Mouse (Mus musculus) cerebral cortex, adult 2 months (tissue): Measurements from ENCODE around the gene Nfkbia.

Experiments
- WGBS: fragments of 180-500 bp; shearing (Covaris S2); methylation state at CpG from one replicate; pipeline ENCODE4 v1.1.7; 2018; 5-methylcytosine and 5-hydroxymethylcytosine counted together

Gene Nfkbia

DNA sequence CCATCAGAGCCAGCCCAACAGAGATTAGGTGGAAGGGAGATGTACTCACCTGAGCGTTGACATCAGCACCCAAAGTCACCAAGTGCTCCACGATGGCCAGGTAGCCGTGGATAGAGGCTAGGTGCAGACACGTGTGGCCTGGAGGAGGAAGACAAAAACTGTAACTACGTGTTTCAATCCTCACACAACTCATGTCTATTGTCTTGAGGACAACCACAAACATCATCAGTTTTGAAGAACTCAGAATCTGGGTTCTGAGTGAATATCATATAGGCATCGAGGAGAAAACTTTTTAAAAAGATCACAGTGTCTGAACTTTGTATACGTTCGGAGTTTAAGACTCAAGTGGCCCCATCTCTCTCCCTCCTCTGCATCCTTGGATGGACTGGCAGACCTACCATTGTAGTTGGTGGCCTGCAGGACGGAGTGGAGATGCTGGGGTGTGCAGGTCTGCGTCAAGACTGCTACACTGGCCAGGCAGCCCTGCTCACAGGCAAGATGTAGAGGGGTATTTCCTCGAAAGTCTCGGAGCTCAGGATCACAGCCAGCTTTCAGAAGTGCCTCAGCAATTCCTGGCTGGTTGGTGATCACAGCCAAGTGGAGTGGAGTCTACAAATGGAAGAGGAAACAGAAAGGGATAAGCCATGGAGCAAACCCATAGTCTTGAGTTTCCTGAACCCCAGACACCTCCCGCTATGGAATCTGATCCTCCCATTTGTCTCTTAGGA lies 1.6 kb downstream of the Nfkbia start:
- 61% methylated on average over 13 of the region's 13 CpGs for WGBS

DNA sequence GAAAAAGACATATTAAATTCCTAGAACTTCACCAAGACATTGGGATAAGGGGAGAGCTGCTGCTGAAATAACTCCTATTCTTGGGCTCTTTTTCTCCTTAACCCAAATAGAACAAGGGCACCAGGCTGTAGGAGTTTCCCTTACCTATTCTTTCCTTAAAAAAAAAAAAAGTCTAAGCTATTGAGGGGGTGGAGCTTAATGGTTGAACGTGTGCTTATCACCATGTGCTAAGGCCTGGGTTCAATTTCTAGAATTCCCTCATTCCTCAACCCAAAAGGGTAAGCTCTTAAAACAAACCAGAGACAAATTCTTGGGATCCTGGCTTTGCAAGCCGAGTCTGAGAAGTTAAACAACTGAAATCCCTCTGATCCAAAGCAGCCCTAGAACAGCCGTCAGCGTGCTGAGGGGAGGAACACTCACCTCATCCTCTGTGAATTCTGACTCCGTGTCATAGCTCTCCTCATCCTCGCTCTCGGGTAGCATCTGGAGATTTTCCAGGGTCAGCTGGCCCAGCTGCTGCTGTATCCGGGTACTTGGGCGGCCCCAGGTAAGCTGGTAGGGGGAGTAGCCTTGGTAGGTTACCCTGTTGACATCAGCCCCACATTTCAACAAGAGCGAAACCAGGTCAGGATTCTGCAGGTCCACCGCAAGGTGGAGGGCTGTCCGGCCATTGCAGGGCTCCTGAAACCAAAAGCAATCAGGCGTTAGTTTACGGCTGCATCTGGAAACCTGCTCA lies 2.3 kb downstream of the Nfkbia start:
- 73% methylated on average over 14 of the region's 14 CpGs for WGBS

DNA sequence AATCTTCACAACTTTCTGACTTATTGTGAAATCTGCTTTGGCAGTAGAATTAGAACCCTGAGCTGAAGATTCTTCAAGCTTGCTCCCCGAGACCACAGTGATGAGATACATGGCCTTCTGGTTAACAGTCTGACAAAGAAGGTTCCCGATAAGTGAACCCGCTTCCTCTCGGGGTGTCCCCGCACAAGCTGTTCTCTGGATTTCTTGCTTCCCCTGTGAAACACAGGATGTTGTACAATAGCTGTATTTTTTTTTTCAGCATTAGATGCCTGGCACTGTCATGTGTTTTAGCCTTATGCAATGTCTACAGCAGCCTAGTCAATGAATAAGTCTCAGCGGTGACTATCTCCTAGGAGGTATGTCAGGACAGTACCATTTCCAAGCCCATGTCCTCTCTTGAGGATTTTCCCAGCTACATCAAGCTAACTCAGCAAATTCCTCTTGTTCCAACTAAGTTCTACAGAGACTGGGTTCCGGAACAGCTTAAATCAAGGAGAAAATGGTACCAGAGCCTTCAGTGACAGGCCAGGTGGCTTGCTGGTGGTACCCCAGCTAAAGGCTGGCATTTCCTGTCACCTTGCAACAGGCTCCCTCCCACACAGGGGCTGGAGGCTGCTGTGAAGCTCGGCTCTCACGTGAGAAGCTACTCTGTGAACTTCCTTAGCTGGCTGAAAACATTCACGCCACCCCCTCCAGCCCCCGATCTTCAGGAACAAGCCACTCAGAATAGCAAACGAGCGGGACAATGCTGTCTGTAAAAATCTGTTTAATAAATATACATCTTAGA lies 3.6 kb downstream of the Nfkbia start:
- WGBS: 60% methylated on average over 13 of the region's 13 CpGs

DNA sequence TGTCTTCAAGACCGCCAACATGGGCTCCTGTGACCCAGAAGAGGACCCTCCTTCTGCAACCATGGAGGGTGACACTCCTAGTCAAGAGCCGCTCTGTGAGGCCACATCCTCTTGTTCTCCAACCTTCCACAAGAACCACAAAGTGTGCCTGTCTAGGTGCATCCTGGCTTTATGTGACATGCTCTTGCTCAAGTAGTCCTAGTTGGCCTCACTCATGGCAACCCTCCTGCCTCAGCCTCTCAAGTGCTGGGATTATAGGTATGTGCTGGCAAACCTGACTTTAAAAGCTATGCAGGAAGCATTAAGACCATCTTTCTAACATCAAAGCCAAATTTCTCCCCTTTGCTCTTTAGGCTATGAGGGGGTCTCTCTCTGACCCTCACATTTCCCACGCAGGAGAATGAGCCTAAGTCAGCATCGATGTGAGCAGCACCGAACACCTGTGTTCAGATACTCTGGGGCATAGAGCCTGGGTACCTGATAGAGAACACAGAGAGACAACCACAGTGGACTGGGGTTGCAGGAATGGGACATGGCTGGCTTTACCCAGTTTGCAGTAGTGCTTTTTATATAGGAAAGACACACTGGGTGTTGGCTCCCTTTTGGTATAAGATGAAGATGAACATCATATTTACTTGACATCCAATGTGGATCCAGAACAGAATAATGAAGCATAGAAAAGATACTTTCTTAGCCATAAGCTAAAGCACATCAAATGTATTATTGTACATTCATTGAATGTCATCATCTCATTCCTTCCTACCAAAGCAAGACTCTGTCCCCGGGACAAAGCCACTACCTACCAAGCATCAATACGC lies 4.4 kb downstream of the Nfkbia start:
- WGBS: 92% methylated on average over 7 of the region's 7 CpGs

DNA sequence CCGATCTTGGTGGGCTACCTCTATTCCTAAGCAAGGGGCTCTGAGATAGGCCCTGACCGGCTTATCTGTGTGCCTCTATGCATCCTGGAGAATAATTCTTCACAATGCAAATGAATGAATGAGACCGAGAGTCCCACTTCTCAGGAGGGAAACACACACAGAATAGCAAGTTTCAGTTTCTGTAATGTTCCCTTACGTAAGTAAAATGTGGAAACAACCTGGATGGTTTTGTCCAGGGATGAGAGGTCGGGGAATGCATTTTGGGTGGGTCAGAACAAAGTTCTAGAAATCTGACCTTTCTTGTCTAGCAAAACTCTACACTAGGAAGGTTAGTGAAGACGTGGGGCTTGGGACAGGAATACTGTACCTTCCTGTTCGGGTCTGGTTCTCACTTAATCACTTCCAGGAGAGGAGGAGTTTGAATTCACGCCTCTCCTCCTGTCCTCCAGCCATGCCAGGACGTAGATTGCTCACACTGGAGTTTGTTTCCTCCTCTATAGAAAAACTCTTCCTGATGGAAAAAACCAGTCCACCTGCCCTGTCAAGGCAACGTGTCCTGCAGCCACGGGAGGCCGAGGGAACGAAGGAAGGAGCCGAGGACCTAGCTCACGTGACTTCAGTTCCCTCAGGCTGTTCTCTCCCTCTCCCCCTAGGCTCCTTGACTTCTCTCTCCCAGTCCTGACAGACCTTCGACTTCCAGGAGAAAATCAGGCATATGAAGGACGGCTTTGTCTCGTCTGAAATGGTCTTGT lies 5.3 kb downstream of the Nfkbia start:
- WGBS: 78% methylated on average over 18 of the region's 18 CpGs

DNA sequence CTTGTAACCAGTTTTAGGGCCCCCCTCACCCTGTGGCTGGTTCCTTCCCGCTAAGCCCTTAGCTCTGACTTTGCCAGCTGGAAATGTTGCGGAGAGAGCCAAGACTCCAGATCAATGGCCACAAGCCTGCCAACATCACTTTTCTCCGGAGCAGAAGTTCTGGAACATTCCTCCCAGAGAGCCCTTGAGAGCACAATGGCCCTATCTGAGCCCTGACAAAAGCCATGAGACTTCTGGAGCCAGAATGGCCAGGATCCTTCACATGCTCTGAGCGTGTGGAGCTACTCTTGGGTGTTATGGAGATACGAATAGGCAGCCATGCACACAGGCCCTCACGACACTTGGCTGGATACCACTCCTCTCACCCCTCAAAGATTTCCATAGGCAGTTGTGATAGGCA lies 7.6 kb downstream of the Nfkbia start:
- 66% methylated on average over 6 of the region's 6 CpGs for WGBS

DNA sequence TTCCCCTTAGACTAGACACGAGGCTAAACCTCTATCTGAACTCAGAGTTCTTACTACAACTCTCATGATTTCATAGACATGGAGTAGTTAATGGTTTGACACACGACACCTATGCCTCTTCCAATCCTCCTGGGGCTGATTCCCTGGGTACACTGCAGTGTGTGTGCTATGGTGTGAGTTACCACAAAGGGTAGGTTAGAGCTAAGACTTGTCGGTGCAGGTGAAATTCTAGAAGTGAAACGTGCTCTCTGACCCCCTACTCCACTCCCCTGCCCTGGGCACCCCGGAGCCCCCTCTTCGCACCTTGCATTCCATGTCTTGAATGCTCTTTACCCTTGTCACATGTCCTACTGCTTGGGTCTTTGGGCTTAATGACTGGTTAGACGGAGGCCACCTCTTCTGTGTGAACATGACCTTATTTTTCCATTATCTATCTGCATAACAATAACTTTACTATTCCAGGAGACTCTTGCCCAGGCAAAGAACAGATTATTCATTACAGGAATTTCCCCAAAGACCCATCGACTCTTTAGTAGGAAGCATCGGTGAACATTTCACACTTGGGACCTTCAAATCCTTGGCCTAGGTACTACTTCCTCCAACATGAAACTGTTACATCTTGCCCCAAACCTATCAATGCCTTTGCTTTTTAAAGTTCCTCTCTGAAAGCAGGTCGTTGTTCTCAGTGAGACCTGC lies 8.2 kb downstream of the Nfkbia start:
- 83% methylated on average over 10 of the region's 10 CpGs for WGBS

DNA sequence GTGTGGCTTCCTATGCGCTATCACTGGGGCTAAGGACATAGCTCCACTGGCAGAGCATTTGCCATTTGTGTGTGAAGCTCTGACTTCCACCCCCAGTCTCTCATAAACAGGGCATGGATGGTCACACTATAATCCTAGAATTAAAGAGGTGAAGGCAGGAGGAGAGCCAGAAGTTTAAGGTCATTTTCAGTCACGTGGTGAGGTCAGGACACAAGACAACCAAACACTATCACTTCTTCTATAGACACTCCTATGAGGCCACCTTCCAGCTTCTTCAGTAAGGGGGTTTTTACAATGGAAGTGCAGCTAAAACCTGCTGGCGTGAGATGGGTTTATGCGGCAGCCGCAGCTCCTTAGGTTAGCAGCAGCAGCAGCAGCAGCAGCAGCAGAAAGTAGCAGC lies 8.9 kb downstream of the Nfkbia start:
- 91% methylated on average over 5 of the region's 5 CpGs for WGBS

DNA sequence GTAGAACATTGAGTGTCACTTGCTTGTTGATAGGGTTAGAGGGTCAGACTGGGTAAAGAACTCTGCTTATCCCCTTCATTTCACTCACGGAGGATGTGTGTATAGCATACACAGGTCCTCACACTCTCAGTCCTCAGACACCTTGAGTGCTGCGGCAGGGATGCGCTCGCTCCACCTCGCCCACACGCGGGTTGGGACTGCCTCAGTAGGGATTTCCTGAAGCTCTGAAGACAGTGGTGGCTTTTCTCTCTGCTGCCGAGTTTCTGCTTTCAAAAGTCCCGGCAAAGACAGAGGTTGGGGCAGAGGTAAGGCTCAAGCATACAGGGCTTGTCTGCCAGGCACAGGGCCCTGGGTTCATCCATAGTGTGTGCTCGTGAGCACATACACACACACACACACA lies 9.7 kb downstream of the Nfkbia start:
- 86% methylated on average over 10 of the region's 10 CpGs for WGBS

DNA sequence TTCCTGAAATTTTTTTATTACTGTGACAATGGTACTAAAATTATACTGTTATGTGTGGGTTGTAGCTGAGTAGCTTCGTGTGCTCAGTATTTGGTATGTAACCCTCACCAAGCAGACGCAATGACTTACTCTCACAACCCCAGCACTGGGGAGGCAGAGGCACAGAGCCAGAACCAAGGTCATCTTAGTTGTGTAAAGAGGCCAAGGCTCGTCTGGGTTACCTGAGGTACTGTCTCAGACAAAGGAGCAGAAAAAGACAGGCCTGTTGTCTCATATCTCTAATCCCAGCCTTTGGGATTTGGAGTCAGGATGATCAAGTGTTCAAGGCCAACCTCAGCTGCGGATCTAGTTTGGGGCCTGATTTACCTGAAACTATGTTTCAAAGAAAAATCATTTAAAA lies 10.7 kb downstream of the Nfkbia start:
- WGBS: 80% methylated on average over 4 of the region's 4 CpGs

DNA sequence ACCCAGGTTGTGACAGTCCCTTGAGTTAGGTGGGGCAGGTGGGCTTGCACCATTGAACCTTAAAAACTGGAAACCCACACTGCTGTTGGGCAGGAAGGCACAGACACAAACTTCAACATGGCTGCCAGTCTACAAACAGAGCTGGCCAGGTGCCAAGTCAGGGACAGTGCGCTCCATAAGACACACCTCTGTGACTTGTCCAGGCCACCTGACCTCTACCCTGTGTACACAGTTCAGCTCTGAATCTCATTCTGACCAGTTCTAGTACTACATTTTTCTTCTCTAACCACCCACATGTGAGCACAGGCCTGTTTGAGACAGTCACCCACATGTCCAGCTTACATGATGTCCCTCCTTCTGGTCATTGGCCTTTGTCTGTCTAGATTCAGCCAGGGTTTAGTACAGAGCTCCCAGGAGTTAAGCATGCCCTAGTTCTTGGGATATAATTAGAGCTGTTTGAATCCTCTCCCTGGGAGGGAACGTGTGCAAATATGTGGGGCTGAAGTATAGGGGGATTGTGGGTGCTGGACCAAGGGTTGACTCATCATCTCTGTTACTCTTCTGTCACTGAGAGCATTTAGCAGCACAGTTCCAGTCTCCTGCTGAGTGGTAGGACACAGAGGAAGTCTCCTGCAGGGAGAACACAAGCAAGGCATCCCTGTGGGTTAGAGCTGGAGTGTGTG lies 11.8 kb downstream of the Nfkbia start:
- WGBS: 62% methylated on average over 2 of the region's 2 CpGs

DNA sequence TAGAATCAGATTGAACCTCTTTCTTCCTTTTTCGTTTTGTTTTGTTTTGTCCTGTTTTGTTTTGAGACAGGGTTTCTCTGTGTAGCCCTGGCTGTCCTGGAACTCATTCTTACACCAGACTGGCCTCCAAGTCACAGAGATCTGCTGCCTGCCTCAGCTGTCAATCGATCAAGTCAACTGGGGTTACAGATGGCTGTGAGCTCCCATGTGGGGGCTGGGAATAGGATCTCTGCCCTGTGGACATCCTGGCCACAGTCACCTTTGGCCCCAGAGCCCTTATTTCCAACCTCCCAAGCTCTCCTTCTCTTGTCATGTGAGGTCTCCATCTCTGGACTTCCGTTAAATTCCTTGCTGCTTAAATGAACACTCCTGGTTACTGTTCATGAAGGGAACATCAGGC lies 13.5 kb downstream of the Nfkbia start:
- 71% methylated on average over 3 of the region's 3 CpGs for WGBS

DNA sequence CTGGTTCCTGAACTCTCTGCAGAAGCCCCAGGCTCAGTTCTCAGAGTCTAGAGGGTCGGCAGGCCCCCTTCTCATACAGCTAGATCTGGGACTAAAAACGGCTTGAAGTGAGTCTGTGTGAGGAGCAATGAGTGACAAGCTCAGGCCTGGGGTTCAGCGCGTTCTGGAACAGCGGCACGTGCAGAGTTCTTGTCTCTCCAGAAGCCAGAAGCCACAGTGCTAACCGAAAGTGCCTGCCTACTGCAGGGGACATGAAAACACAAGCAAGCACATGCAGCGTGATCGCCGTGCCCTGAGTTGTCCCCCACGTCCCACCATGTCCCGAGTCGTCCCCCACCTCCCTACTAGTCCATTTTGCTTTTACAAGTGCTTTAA lies 18.3 kb downstream of the Nfkbia start:
- WGBS: 73% methylated on average over 13 of the region's 13 CpGs

DNA sequence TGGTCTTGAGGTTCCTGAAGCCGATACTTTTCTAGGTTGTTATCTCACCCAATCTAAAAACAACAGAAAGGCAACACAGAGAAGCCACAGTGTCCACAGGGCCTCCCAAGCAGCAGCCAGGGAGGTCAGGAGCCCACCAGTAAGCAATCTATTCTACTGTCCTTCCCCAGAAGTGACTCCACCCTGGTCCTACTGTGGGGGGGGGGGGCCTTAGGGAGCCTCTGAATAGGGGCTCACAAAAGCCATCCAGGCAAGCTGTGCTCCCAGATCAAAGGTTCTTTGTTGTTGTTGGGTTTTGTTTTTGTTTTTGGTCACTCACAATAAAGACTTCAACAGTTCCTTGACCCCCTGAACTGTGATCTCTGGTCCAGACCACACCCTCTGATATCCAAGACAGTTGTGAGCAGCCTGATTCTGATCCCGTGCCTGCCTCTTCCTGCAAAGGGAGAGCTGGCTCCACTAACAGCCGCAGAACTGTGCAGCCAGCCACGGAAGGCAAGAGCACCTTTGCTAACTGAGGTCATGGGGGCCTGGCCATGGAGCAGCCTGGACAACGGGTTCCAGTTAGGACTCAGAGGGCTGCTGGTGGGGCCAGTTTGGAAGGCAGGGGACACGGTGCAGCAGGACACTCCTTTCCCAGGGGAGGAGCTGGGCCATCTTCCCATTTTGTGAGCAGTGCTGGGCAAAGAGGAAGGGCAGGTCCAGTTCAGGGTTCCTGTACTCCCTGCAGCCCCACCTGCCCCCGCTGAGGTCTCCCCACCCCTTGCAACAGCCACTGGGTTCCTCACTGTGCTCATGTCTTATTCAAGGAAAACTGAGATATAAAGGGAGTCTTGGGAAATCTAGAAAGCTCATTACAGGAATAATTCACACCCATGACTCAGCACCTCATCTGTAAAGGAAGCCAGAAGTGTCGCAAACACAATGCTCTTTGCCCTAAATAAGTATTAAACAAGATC lies 18.9 kb downstream of the Nfkbia start:
- 36% methylated on average over 8 of the region's 8 CpGs for WGBS

DNA sequence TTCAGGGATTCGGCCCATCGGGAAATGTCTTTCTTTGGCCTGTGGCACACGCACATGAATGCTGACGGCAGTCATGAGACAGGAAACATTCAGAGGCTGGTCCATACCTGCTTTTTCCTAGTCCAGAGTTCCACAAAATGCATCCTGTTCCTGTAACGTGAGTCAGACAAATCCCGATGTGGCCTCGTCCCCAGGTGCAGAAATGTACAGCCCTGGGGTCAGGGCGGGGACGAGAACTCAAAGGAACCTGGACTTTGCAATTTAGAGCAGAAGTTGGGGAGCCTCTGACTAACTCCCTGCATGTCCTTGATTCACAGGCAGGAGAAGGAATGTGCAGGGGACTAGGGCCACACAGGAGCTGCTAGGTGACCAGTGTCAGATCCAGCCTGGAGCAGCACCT lies 21.1 kb downstream of the Nfkbia start:
- WGBS: 85% methylated on average over 9 of the region's 9 CpGs

DNA sequence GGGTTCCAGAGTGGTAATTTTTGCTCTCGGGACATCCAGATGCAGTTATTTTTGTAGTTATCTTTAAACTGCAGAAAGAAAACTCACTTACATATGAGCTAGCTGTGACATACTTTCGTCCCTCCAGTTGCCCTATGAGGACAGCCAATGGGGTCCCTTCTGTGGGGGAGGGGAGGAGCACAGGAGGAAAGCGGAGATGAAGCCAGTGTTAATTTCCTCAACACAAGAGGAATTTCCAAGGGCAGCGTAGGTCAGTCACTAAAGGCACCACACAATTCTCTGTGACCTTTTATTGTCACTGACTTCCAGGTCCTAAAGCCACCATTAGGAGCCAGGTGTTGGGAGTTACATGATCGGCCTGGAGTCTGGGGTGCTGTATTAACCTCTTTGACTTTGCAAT lies 22.0 kb downstream of the Nfkbia start:
- 71% methylated on average over 5 of the region's 5 CpGs for WGBS

DNA sequence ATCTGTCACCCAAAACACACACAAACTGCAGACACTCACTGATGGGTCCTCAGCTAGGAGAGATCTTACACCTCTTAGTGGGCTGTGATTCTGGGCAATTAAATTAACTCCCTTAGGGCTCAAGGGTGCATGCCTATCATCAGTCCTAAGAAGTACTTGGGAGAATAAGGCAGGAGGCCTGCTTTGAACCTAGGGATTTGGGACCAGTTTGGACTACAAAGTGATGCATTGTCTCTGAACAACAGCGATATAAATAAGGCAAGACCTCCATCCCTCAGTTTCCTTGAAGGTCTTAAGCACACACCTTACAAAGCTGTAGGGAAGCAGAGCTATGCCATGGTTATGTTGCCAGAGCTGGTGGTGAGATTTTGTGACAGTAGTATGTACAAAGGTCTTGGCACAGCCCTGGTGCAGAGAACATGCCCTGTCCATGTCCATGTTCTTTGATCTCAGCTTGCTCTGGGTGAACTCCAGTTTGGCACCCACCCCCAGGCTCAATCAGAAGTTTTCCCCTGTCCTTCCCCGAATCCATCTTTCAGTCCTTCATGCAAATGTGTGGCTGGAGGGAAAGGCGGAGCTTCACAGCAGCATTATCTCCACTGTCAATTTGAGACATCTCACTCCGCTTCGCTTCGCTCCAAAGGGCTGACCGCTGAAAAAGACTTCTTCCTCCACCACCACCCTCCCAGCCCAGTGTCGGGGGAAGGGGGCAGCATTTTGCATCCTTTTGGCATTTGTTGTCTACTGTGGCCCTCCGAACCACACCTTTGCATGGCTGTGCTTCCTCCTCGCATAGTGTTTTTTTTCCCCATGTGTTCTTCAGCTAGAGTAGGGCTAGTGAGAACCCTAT lies 24.9 kb downstream of the Nfkbia start:
- 90% methylated on average over 10 of the region's 10 CpGs for WGBS

DNA sequence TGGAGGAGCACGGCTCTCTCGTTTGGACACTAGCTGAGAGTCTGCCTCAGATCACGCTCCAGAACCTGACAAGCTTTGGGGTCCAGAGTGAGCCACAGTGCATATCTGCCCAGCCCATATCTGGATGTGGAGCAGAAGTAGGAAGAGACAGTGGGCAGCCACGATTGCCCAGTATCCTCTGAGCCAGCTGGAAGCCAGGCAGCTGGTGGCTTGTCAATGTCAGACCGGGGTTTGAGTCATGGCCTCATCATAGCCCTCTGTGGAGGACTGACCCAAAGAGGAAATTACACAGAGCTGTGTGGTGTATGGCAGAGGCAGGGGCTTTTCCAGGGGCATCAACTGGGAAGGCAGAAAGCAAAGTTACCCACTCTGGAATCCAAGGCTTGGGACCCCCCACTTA lies 25.6 kb downstream of the Nfkbia start:
- 77% methylated on average over 5 of the region's 5 CpGs for WGBS
